Mouse (Mus musculus) mammary gland, adult 2 months (tissue): Measurements from ENCODE around the gene Hspa1b. TPM values are rescaled to one million over a fixed set of nuclear protein-coding genes. Genes with fewer than 3 reads are reported as not detected.

Experiments
- polyA plus RNA-seq: library from polyadenylated mRNA; depleted of rRNA; stranded (reverse); fragments of >200 nt; gene quantifications from 2 replicates; pipeline ENCODE4 v1.2.3, GENCODE M21; 2012; ENCODE audit warnings: low replicate concordance; rRNA removed

The Hspa1b gene
- 43.1 and 146 TPM in 2 replicates for polyA plus RNA-seq

DNA sequence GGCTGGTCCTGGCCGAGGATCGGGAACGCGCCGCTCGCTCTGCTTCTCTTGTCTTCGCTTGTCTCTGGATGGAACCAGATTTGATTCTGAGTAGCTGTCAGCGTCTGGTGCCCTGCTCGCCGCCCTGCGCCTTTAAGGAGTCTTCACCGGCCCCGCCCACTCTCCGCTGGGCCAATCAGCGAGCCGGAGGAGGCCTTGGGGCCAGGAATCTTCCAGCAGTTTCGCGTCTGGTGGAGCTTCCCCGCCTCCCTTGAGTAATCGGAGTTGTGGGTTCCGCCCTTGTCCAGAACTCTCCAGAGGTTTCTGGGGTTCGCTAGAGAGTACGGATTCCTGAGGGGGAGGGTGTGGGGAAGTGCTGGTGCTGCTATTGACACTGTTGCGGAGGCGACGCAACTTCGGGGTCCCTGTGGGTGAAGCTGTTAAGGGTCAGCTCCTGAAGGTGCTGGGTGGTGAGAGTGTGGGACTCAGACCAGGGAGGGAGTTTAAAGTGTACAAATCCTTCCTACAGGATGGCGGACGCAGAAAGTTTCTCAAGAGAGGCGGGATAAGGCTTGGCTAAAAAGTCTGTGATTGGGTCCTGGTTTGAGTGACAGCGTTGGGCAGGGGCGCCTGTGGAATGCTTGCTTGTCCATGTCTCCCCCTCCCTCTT, at the start of gene Hspa1b:
Gene Hspa1b, minus strand, starts transcription at position 109 of the 649 bp plus-strand sequence.

DNA sequence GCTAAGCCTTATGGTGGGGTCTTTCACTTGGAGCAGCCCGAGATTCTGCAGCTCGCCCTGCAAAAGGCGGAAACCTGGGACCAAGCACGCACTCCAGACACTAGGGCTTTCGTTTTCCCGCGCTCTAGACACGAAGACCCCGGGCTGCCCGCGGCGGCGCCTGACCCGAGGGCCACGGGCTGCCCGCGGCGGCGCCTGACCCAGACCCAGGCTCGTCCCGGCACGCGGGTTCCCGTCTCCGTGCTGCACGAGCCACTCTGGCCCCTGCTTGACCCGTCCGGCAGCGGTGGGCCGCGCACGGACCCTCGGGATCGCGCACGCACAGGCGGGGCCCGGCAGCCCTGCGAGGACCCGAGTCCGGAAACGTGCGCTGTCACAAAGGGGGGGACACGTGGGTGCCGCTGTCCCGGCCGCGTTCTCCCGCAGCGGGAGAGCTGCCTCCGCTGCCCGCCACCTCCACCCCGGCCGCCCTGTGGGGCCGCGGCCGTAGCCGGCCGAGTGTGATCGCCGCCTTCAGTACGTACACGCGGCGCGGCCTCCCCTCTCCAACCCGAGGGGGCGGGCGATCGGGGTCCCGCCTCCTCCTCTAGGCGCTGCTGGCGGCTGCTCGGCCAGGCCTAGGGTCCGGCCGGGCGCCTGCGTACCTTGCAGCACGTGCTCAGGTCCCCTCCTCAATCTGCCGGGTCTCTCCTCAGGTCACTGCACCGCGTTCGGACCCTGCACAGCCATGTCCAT, 41.8 kb upstream of the Hspa1b start, which contains the start of gene Vars:
Gene Vars, plus strand, starts transcription at position 271 of the 735 bp plus-strand sequence.

DNA sequence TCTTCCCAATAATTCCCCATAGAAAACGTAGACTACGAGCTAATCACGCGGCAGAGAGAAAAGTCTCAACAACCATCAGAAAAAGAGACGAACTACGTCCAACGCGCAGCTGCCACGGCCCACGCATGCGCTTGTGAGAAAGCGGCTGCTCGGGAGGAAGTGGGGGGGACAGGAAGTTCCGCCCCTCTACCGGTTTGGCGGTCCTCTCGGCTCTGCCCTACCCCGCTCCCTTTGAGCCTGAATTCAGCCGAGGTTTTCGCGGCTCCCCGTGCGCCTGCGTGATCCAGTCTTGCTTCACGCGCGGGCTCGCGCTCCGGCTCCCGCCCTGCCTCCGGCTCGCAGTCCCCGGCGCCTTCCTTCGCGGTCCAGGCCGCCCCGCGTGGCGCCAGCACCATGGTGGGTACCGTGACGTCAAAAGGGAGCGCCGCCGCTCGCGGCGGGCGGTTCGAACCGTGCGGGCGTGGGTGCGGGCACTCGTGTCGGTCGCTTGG, 22.7 kb upstream of the Hspa1b start, which contains the start of gene Lsm2:
Gene Lsm2, plus strand, starts transcription at position 173 of the 491 bp plus-strand sequence.

DNA sequence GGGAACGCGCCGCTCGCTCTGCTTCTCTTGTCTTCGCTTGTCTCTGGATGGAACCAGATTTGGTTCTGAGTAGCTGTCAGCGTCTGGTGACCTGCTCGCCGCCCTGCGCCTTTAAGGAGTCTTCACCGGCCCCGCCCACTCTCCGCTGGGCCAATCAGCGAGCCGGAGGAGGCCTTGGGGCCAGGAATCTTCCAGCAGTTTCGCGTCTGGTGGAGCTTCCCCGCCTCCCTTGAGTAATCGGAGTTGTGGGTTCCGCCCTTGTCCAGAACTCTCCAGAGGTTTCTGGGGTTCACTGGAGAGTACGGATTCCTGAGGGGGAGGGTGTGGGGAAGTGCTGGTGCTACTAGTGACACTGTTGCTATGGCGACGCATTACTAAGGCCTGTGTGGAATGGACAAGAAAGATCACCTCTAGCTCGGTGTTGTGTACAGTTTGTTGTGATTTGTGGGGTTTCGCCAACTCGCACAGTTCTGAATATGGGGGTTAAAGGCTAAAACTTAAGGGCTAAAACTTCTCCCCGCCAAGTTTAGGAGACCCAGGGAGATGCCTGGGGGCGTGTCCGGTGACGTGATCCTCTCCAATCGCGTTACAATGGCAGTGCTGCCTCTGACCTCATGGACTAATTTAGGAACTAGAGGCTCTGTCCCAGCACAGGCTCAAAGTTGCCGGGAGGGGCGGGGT, 13.2 kb upstream of the Hspa1b start, which contains the start of the genes Hspa1a and Hspa1l:
Gene Hspa1a, minus strand, starts transcription at position 88 of the 681 bp plus-strand sequence.
Gene Hspa1l, plus strand, starts transcription at position 635 of the 681 bp plus-strand sequence.

DNA sequence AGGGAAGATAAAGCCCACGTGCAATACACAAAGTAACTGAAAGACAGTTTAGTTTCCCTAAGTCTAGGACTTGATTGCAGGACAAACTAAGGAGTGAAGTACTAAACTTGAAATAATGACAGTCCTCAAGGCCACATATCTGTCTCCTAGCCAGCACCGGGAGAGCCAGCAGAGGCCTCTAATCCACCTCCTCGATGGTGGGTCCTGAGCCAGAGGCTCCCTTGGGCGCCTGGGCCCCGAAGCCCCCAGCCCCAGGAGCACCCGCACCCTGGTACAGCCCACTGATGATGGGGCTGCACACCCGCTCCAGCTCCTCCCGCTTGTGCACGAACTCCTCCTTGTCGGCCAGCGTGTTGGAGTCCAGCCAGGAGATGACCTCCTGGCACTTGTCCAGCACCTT, 10.8 kb upstream of the Hspa1b start, which contains the start of gene Gm20481:
Gene Gm20481, plus strand, starts transcription at position 91 of the 400 bp plus-strand sequence.

DNA sequence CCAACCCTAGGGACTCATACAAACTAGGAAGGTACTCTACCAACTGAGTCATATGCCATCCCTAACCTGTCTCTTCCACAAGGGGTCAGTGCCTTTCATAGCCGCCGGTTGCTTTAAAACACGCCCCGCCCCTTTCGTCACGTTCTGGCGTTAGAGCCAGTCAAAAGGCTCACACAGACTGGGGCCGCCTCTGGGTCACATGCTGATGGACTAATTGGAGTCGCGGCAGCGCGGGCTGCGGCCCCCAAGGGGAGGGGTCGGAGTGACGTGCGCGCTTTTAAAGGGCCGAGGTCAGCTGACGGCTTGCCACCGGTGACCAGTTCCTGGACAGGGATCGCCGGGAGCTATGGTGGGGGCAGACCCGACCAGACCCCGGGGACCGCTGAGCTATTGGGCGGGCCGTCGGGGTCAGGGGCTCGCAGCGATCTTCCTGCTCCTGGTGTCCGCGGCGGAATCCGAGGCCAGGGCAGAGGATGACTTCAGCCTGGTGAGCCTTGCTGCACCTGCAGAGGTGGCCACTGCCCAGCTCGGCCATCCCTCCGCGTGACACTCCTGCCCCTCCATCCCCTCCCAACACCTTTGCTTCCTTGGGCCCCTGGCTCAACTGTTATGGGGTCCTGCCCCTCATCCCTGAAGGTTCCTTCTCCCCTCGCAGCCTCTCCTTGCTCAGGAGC, 27.8 kb downstream of the Hspa1b start, which contains the start of gene Neu1:
Gene Neu1, plus strand, starts transcription at position 193 of the 674 bp plus-strand sequence.

DNA sequence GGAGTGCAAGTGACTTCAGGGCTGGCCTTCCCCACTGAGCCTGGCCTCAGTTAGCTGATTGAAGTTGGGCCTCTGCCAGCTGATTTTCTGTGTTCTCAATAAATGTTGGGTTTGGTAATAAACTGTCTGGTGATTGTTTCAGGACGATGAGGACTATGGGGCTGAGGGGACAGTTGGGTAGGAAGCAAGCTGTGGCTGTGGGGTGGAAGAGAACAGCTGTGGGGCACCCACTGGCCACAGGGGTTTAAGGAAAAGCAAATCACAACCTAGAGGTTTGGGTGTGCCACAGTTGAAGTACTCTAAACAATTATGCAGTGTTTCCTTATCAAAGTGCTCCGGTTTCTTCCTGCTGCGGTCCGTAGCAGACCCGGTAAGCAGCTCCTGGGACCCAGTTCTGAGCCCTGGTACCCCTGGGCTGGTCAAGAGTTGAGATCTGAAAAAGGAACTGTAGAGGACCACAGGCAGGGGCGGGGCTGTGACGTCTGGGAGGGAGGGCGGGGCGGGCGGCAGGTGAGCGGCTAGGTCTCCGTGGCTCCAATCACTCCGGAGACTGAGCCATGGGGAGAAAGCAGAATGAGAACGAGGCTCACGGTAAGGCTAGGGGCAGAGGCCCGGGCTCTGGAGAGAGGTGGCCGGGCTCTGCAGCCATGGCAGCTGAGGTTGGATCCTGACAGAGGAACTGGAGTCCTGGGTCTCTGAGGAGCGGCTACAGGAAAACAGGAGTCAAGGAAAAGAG, 44.9 kb downstream of the Hspa1b start, which contains the start of gene Slc44a4:
Gene Slc44a4, plus strand, starts transcription at position 537 of the 736 bp plus-strand sequence.

Other genes starting within 250 kb of the Hspa1b start
- gene C4b, start 215.4 kb downstream of the Hspa1b start, polyA plus RNA-seq = 184 and 192 TPM in 2 replicates
- 0.11 and 0.60 TPM in 2 replicates for gene Cyp21a1, start 154.7 kb downstream of the Hspa1b start, polyA plus RNA-seq
- gene Stk19, start 122.3 kb downstream of the Hspa1b start, polyA plus RNA-seq = 48.6 and 50.3 TPM in 2 replicates
- gene Dxo, start 122.2 kb downstream of the Hspa1b start, polyA plus RNA-seq = 72.8 and 80.9 TPM in 2 replicates
- 77.4 and 105 TPM in 2 replicates for gene Skiv2l, start 109.0 kb downstream of the Hspa1b start, polyA plus RNA-seq
- 18.7 and 20.6 TPM in 2 replicates for gene Nelfe, start 108.8 kb downstream of the Hspa1b start, polyA plus RNA-seq
- 70.0 and 71.7 TPM in 2 replicates for gene Cfb, start 96.7 kb downstream of the Hspa1b start, polyA plus RNA-seq
- 13.1 and 14.3 TPM in 2 replicates for gene Zbtb12, start 79.8 kb downstream of the Hspa1b start, polyA plus RNA-seq
- gene Gm20547, start 77.2 kb downstream of the Hspa1b start, polyA plus RNA-seq = 0.06 and 0.07 TPM in 2 replicates
- gene C2, start 61.0 kb downstream of the Hspa1b start, polyA plus RNA-seq = 46.9 and 64.7 TPM in 2 replicates
- 189 and 339 TPM in 2 replicates for gene Ehmt2, start 60.8 kb downstream of the Hspa1b start, polyA plus RNA-seq
- 7.4 and 9.2 TPM in 2 replicates for gene Slc44a4, start 44.8 kb downstream of the Hspa1b start, polyA plus RNA-seq
- 48.4 and 54.9 TPM in 2 replicates for gene Neu1, start 28.0 kb downstream of the Hspa1b start, polyA plus RNA-seq
- 0.30 TPM in 1 of 2 replicates, not detected in the other for gene Gm20481, start 10.7 kb upstream of the Hspa1b start, polyA plus RNA-seq
- 17.7 and 42.4 TPM in 2 replicates for gene Hspa1a, start 12.9 kb upstream of the Hspa1b start, polyA plus RNA-seq
- gene Hspa1l, start 13.5 kb upstream of the Hspa1b start, polyA plus RNA-seq = 0.30 and 3.0 TPM in 2 replicates
- gene Lsm2, start 22.6 kb upstream of the Hspa1b start, polyA plus RNA-seq = 75.4 and 108 TPM in 2 replicates
- gene Vars, start 41.7 kb upstream of the Hspa1b start, polyA plus RNA-seq = 197 and 475 TPM in 2 replicates
- gene Vwa7, start 57.3 kb upstream of the Hspa1b start, polyA plus RNA-seq = 1.4 and 3.9 TPM in 2 replicates
- 1.7 and 2.0 TPM in 2 replicates for gene Sapcd1, start 68.8 kb upstream of the Hspa1b start, polyA plus RNA-seq
- 4.2 and 4.8 TPM in 2 replicates for gene Msh5, start 87.5 kb upstream of the Hspa1b start, polyA plus RNA-seq
- gene Clic1, start 90.7 kb upstream of the Hspa1b start, polyA plus RNA-seq = 110 and 121 TPM in 2 replicates
- 58.1 and 90.9 TPM in 2 replicates for gene Ddah2, start 99.8 kb upstream of the Hspa1b start, polyA plus RNA-seq
- 1.5 and 25.2 TPM in 2 replicates for gene Ly6g6c, start 106.2 kb upstream of the Hspa1b start, polyA plus RNA-seq
- 0.67 and 0.80 TPM in 2 replicates for gene Mpig6b, start 106.9 kb upstream of the Hspa1b start, polyA plus RNA-seq
- gene Ly6g6e, start 117.7 kb upstream of the Hspa1b start, polyA plus RNA-seq = 5.7 and 9.0 TPM in 2 replicates
- gene Ly6g6d, start 118.8 kb upstream of the Hspa1b start, polyA plus RNA-seq = 1.1 and 2.2 TPM in 2 replicates
- gene Ly6g6f, start 126.4 kb upstream of the Hspa1b start, polyA plus RNA-seq = 0.19 TPM in 1 of 2 replicates, not detected in the other
- gene Abhd16a, start 130.0 kb upstream of the Hspa1b start, polyA plus RNA-seq = 200 and 293 TPM in 2 replicates
- gene Ly6g5c, start 149.0 kb upstream of the Hspa1b start, polyA plus RNA-seq = not detected in 2 replicates
- gene Ly6g5b, start 156.2 kb upstream of the Hspa1b start, polyA plus RNA-seq = 3.5 and 4.4 TPM in 2 replicates
- gene Gpank1, start 162.2 kb upstream of the Hspa1b start, polyA plus RNA-seq = 16.3 and 24.8 TPM in 2 replicates
- 376 and 470 TPM in 2 replicates for gene Csnk2b, start 162.8 kb upstream of the Hspa1b start, polyA plus RNA-seq
- gene D17H6S53E, start 167.1 kb upstream of the Hspa1b start, polyA plus RNA-seq = 8.7 and 9.2 TPM in 2 replicates
- gene Apom, start 172.8 kb upstream of the Hspa1b start, polyA plus RNA-seq = 0.16 and 0.93 TPM in 2 replicates
- 203 and 278 TPM in 2 replicates for gene Bag6, start 175.9 kb upstream of the Hspa1b start, polyA plus RNA-seq
- 344 and 571 TPM in 2 replicates for gene Prrc2a, start 205.7 kb upstream of the Hspa1b start, polyA plus RNA-seq
- gene Aif1, start 216.8 kb upstream of the Hspa1b start, polyA plus RNA-seq = 2.8 and 5.7 TPM in 2 replicates
- gene Lst1, start 229.2 kb upstream of the Hspa1b start, polyA plus RNA-seq = 48.2 and 60.4 TPM in 2 replicates
- 118 and 400 TPM in 2 replicates for gene Ltb, start 235.2 kb upstream of the Hspa1b start, polyA plus RNA-seq
- gene Tnf, start 242.8 kb upstream of the Hspa1b start, polyA plus RNA-seq = 7.1 and 9.9 TPM in 2 replicates
- gene Lta, start 246.1 kb upstream of the Hspa1b start, polyA plus RNA-seq = 12.2 and 19.0 TPM in 2 replicates